Mouse (Mus musculus): ENCODE results near the gene Erbb4.

GRCm38 (mm10) chr1:68106543-68106860 is 1001.4 kb downstream of the Erbb4 start:
- no peak for TF ChIP-seq CTCF (IDR thresholded peaks at IDR 0.05; ENCODE audit: control insufficient read depth, insufficient read depth, insufficient replicate concordance, low read depth, low read length)
- no peak for TF ChIP-seq POLR2A (IDR thresholded peaks at IDR 0.05; ENCODE audit: control insufficient read depth, low read depth, low read length)
